32 mouse cellular contexts compared by ENCODE assay signal in genomic region chr11:83598207-83598837, GRCm38 (mm10). TPM values are rescaled to one million over a fixed set of nuclear protein-coding genes. Genes with fewer than 3 reads are reported as not detected.
A peak's percentile ranks its signal among the peaks of the same experiment; 100 is the strongest.
DNase-seq lines count a peak whose midpoint lies in the region; ATAC-seq and TF ChIP-seq lines count a peak whose summit lies in the region.
"Had no signal": no experiment of that assay in that cellular context is flagged by ENCODE, and none has a peak within 500 bp of the region (broad histone marks: within the 10 kb centered on the region; RNA-seq: fewer than 3 reads in every experiment).

No protein-coding gene starts in this region.

- no peaks in the 10 kb centered on the region for H3K4me1 ChIP-seq in kidney, adult 2 months (ENCODE audit: control insufficient read depth, insufficient read depth, low read length)
- H3K4me1 ChIP-seq in lung, postnatal 0 days (ENCODE audit: insufficient read depth, low read depth, low read length): no peaks in the 10 kb centered on the region
- H3K4me1 ChIP-seq: forebrain, embryonic 15.5 days; heart, embryonic 15.5 days; hindbrain, embryonic 13.5 days; limb, embryonic 12.5 days; midbrain, embryonic 12.5 days had no signal

- WGBS in kidney, adult 2 months: 54% methylated on average over 3 of the region's 3 CpGs
- 56% methylated on average over 3 of the region's 3 CpGs for WGBS in lung, postnatal 0 days

- no peaks in the 10 kb centered on the region for H3K9me3 ChIP-seq in lung, postnatal 0 days (ENCODE audit: low read length)
- H3K9me3 ChIP-seq: forebrain, embryonic 15.5 days; G1E; heart, embryonic 15.5 days; hindbrain, embryonic 13.5 days; limb, embryonic 12.5 days; midbrain, embryonic 12.5 days had no signal

- no peak overlapping the region for H3K4me2 ChIP-seq in lung, postnatal 0 days (replicated peaks; ENCODE audit: low read depth, low read length)
- H3K4me2 ChIP-seq: forebrain, embryonic 15.5 days; heart, embryonic 15.5 days; hindbrain, embryonic 13.5 days; limb, embryonic 12.5 days; midbrain, embryonic 12.5 days had no signal

- TF ChIP-seq POLR2A in kidney, adult 2 months (IDR thresholded peaks at IDR 0.05; ENCODE audit: low read depth, low read length): no peak

- H3K36me3 ChIP-seq in kidney, adult 2 months (ENCODE audit: control insufficient read depth, insufficient read depth, low read length): no peaks in the 10 kb centered on the region
- no peaks in the 10 kb centered on the region for H3K36me3 ChIP-seq in lung, postnatal 0 days (ENCODE audit: insufficient read depth, low read length)
- H3K36me3 ChIP-seq: forebrain, embryonic 15.5 days; G1E; heart, embryonic 15.5 days; hindbrain, embryonic 13.5 days; limb, embryonic 12.5 days; midbrain, embryonic 12.5 days had no signal

- ATAC-seq in lung, postnatal 0 days: peak; percentile 76
- ATAC-seq in granulocyte monocyte progenitor cell, adult 5-6 weeks (replicated peaks; ENCODE audit: poor library complexity, severe bottlenecking): peak; percentile 82
- ATAC-seq: forebrain, embryonic 15.5 days; Patski had no signal

- peak; percentile 26 for DNase-seq in kidney, adult 2 months
- no peak for DNase-seq in kidney, adult 9 months
- DNase-seq in lung, postnatal 0 days (ENCODE audit: low spot score): peak; percentile 59
- no peak for DNase-seq in lung, postnatal 25 days (ENCODE audit: low spot score)
- no peak for DNase-seq in adrenal gland, postnatal 25 days
- no peak for DNase-seq in left cerebral cortex, adult 2 months (ENCODE audit: extremely low spot score in 1 of 2, low spot score in 2 of 2)
- DNase-seq: B cell, adult 2 months; cerebellum, adult 11 months; cerebellum, adult 9-11 months; gastrocnemius, postnatal 14 days; heart, postnatal 36 days; kidney, adult 11 months; kidney, postnatal 10 days; lung, postnatal 36 days had no signal

- no peak overlapping the region for H3K4me3 ChIP-seq in kidney, adult 2 months (ENCODE audit: insufficient read depth, low read depth, low read length)
- H3K4me3 ChIP-seq in lung, postnatal 0 days (ENCODE audit: low read depth, low read length): no peak overlapping the region
- H3K4me3 ChIP-seq in left cerebral cortex, adult 2 months: no peak overlapping the region
- H3K4me3 ChIP-seq: forebrain, embryonic 15.5 days; heart, embryonic 15.5 days; hindbrain, embryonic 13.5 days; limb, embryonic 12.5 days; midbrain, embryonic 12.5 days had no signal

- H3K9ac ChIP-seq in lung, postnatal 0 days (replicated peaks; ENCODE audit: low read depth): no peak overlapping the region
- H3K9ac ChIP-seq: forebrain, embryonic 15.5 days; heart, embryonic 15.5 days; hindbrain, embryonic 13.5 days; limb, embryonic 12.5 days; liver, embryonic 14.5 days; midbrain, embryonic 12.5 days had no signal

- no peak for TF ChIP-seq CTCF in kidney, adult 2 months (conservative IDR thresholded peaks at IDR 0.05; ENCODE audit: insufficient read depth, insufficient read length, low read depth, low read length)
- no peak for TF ChIP-seq CTCF in lung, postnatal 0 days (IDR thresholded peaks at IDR 0.05)
- no peak for TF ChIP-seq CTCF in left cerebral cortex, adult 2 months (IDR thresholded peaks at IDR 0.05)

- TF ChIP-seq EP300 in lung, postnatal 0 days (IDR thresholded peaks at IDR 0.05): no peak

- no peaks in the 10 kb centered on the region for H3K27me3 ChIP-seq in kidney, adult 2 months (replicated peaks; ENCODE audit: control insufficient read depth, insufficient read depth, low read length)
- no peaks in the 10 kb centered on the region for H3K27me3 ChIP-seq in lung, postnatal 0 days (replicated peaks; ENCODE audit: insufficient read depth, low read length)
- H3K27me3 ChIP-seq: CH12.LX; forebrain, embryonic 15.5 days; heart, embryonic 15.5 days; hindbrain, embryonic 13.5 days; limb, embryonic 12.5 days; midbrain, embryonic 12.5 days; Patski had no signal

- H3K27ac ChIP-seq in kidney, adult 2 months (ENCODE audit: insufficient read depth, low read depth, low read length): 0 out of 2 replicates have a peak overlapping the region, but pooled peaks have one; percentile 45
- no peak overlapping the region for H3K27ac ChIP-seq in lung, postnatal 0 days (ENCODE audit: low read length)
- H3K27ac ChIP-seq in left cerebral cortex, adult 2 months: no peak overlapping the region
- H3K27ac ChIP-seq: forebrain, embryonic 15.5 days; heart, embryonic 15.5 days; hindbrain, embryonic 13.5 days; limb, embryonic 12.5 days; liver, embryonic 14.5 days; midbrain, embryonic 12.5 days had no signal

- intact Hi-C loops in left cerebral cortex, adult 2 months (cut with DNase I): no loop called here

RNA-seq across cellular contexts. Expression of gene Ccl6, which starts 5.4 kb away (rescaled TPM):
- polyA plus RNA-seq in kidney, adult 2 months (2012; rRNA removed): 3.9 and 6.2 TPM in 2 replicates
- 413 and 421 TPM in 2 replicates for polyA plus RNA-seq in lung, postnatal 0 days (2015; fragmentation: Nextera tagmentation; extraction: Ambion mirVana)
- 8.8 and 13.4 TPM in 2 replicates for total RNA-seq in granulocyte monocyte progenitor cell, adult 5-6 weeks (2014; fragmentation: Nextera tagmentation)
- 16.9 and 19.6 TPM in 2 replicates for total RNA-seq in granulocyte monocyte progenitor cell, adult 5-6 weeks (2017)
- total RNA-seq in adrenal gland, postnatal 25 days (2021): 5.9 and 6.0 TPM in 2 replicates
- 1 to 10 TPM; 1.4 to 1.9 TPM for total RNA-seq in left cerebral cortex, adult 2 months (2021)
- polyA plus RNA-seq: Patski had no signal

RNA-seq across cellular contexts. Expression of gene Ccl9, which starts 19.9 kb away (rescaled TPM):
- 0.92 and 1.7 TPM in 2 replicates for polyA plus RNA-seq in kidney, adult 2 months (2012; rRNA removed)
- polyA plus RNA-seq in lung, postnatal 0 days (2015; fragmentation: Nextera tagmentation; extraction: Ambion mirVana): 29.8 and 36.6 TPM in 2 replicates
- 189 and 190 TPM in 2 replicates for total RNA-seq in granulocyte monocyte progenitor cell, adult 5-6 weeks (2014; fragmentation: Nextera tagmentation)
- 110 and 159 TPM in 2 replicates for total RNA-seq in granulocyte monocyte progenitor cell, adult 5-6 weeks (2017)
- 2.3 and 4.9 TPM in 2 replicates for total RNA-seq in adrenal gland, postnatal 25 days (2021)
- 1 to 10 TPM; 2.6 to 5.2 TPM for total RNA-seq in left cerebral cortex, adult 2 months (2021)

RNA-seq across cellular contexts. Expression of gene Rpl9-ps1, which starts 47.1 kb away (rescaled TPM):
- not detected in 2 replicates for polyA plus RNA-seq in kidney, adult 2 months (2012; rRNA removed)
- polyA plus RNA-seq in lung, postnatal 0 days (2015; fragmentation: Nextera tagmentation; extraction: Ambion mirVana): not detected in 2 replicates
- total RNA-seq in granulocyte monocyte progenitor cell, adult 5-6 weeks (2014; fragmentation: Nextera tagmentation): not detected in 2 replicates
- not detected in 2 replicates for total RNA-seq in granulocyte monocyte progenitor cell, adult 5-6 weeks (2017)
- not detected in 2 replicates for total RNA-seq in adrenal gland, postnatal 25 days (2021)
- not detected for total RNA-seq in left cerebral cortex, adult 2 months (2021)
- total RNA-seq: adrenal gland, adult 18-20 months; adrenal gland, postnatal 4 days; CH12.LX; G1E; gastrocnemius, postnatal 14 days; heart, adult 8-10 months; heart, postnatal 36 days; layer of hippocampus, adult 18-20 months; layer of hippocampus, postnatal 25 days; left cerebral cortex, postnatal 10 days; monocyte, adult 5-6 weeks had no signal
- polyA plus RNA-seq: forebrain, embryonic 15.5 days; G1E; heart, embryonic 15.5 days; hindbrain, embryonic 13.5 days; limb, embryonic 12.5 days; liver, embryonic 14.5 days; midbrain, embryonic 12.5 days; Patski; thymus, postnatal 0 days had no signal

RNA-seq across cellular contexts. Expression of gene Ccl3, which starts 50.8 kb away (rescaled TPM):
- polyA plus RNA-seq in kidney, adult 2 months (2012; rRNA removed): 1.6 and 1.8 TPM in 2 replicates
- polyA plus RNA-seq in lung, postnatal 0 days (2015; fragmentation: Nextera tagmentation; extraction: Ambion mirVana): 3.6 and 11.2 TPM in 2 replicates
- total RNA-seq in granulocyte monocyte progenitor cell, adult 5-6 weeks (2014; fragmentation: Nextera tagmentation): 5.5 and 6.5 TPM in 2 replicates
- 78.6 and 86.4 TPM in 2 replicates for total RNA-seq in granulocyte monocyte progenitor cell, adult 5-6 weeks (2017)
- total RNA-seq in adrenal gland, postnatal 25 days (2021): 0.43 TPM in 1 of 2 replicates, not detected in the other
- not detected for total RNA-seq in left cerebral cortex, adult 2 months (2021)
- total RNA-seq: gastrocnemius, postnatal 14 days; heart, adult 8-10 months; heart, postnatal 36 days; layer of hippocampus, adult 18-20 months; layer of hippocampus, postnatal 25 days had no signal
- polyA plus RNA-seq: G1E; limb, embryonic 12.5 days; Patski had no signal

Comparison
In these comparisons a context has a peak if more than half of its experiments do, and no peak if none do; other contexts are left out.
1. DNase-seq: peak in kidney, adult 2 months (single experiment) and lung, postnatal 0 days (single experiment); none in kidney, adult 9 months (single experiment), lung, postnatal 25 days (single experiment), adrenal gland, postnatal 25 days (single experiment) and left cerebral cortex, adult 2 months (0 of 2).
2. RNA of gene Ccl9, which starts 19.9 kb away (total RNA-seq): 110 to 190 TPM in granulocyte monocyte progenitor cell, adult 5-6 weeks; 2.6 to 5.2 TPM in left cerebral cortex, adult 2 months and 2.3 to 4.9 TPM in adrenal gland, postnatal 25 days; every median in the first group is over 10 times any median in the second.